Mouse (Mus musculus) heart, adult 8-10 months (tissue): ENCODE data around the gene Rcan2. TPM values are rescaled to one million over a fixed set of nuclear protein-coding genes. Genes with fewer than 3 reads are reported as not detected.

Experiments
- DNase-seq: peaks from one replicate; pipeline ENCODE4 v3.0.0; 2022; ENCODE audit warnings: low spot score
- total RNA-seq, 4 experiments: library from RNA; stranded (reverse); gene quantifications; 2 replicates each; pipeline ENCODE4 v1.2.4; 2022

Gene Rcan2
- 100 to 1,000 TPM; 431 to 459 (median 436) TPM for total RNA-seq

DNA sequence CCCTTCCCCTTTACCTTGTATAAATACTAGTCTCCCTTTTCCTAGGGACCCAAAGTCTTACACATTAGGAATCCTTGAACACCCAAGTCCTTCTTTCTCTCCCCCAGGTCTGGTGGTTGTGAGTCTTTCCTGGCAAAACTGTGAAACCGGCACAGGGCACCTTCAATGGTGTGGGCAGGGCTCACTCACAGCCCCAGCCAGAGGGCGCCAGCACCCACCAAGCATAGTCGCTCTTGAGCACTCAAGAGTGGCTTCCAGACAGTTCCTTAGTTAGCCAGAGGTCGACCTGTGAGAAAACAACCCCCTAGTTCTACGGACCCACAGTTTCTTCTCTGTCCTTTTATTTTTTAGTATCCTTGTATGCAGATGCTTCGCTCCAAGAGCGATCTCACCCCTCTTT lies at the start of gene Rcan2:
Gene Rcan2 (plus strand): TSS at position 275 of the 400 bp plus-strand sequence.
- peak; percentile 65 for DNase-seq

- DNase-seq = no peak
These were observed 48.3 kb upstream of the Rcan2 start for GRCm38 (mm10) chr17:43752811-43753210.

- peak; percentile 26 for DNase-seq
These were observed 46.5 kb upstream of the Rcan2 start for GRCm38 (mm10) chr17:43754687-43755086.

DNA sequence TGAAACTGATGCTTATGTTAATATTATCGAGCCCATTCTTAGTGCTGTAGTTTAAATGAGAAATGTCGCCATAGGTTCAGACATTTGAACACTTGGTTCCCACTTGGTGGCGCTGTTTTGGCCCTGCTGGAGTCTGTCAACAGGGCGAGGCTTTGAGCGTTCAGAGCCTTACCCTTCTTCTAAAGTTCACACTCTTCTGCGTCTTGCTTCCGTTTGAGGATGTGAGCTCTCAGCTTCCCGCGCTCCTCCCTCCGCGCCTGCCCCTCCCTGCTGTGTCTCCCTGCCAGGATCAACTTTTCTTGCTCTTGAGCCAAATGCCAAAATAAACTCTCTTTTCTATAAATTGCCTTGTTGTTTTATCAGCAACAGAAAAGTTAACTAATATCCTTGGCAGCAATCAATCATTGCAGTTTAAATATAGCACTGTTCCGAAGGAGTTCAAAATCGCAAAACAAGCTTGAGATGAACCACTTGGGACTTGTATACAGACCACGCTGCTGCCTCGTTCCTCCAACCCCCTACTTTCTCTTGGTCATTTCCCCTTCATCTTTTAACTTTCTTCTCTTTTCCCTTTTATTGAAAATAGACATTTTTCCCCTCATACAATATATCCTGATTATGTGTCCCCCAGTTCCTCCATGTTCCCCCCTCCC lies 42.4 kb upstream of the Rcan2 start:
- DNase-seq = peak; percentile 59

DNA sequence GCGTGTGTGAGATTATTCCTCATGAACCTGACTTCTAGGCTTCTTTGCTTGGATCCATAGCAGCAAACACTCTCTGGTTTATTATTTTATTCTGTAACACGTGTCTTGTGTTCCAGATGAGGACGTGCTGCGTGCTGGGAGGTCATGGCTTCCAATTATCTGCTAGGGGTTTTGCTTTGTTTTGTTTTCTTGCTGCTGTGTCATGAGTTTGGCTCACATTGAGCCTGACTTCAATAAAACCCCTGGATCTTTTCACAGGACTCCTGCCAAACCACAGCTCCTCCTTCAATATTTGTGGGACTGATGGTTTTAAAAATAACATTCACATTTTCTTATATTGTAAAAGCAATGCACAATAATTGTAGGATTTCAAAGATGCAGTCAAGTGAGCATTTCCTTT lies 16.6 kb upstream of the Rcan2 start:
- DNase-seq = peak; percentile 41

GRCm38 (mm10) chr17:43788222-43788621 lies 12.9 kb upstream of the Rcan2 start:
- no peak for DNase-seq

DNA sequence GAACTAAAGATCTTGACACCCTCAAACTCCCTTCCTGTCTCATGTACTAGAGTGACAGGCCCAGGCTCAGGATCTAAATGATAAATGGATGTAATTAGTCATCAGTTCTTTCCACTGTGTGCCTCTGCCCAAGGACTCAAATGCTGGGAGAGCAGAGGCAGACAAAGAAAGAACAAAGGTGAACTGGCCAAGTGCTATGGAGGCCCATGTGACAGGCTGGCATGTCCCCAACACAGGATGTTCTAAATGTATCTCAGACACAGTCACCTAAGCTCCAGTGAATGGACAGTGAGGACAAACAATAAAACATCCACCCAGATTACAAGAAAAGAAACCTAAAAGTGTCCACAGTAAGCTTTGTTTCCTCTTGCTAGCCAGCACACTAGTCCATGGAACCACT lies 11.8 kb upstream of the Rcan2 start:
- DNase-seq = peak; percentile 46

DNA sequence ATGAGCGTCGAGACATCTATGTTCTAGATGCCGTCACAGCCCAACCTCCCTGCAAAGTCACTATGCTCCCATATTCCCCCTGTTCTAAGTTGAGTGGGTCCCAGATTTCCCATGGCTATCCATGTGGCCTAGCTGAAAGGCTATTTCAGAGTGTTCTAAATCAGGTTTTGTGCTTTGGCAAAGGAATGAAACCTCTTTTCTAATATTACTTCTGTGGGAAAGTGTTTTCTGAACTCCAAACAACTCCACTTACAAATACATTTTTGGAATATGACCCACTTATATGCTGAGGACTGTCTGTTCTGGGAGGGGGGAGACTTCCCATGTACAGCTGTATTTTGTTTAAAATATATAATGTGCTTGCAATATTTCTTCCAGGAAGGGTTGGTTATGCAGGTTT lies 9.4 kb upstream of the Rcan2 start:
- no peak for DNase-seq

DNA sequence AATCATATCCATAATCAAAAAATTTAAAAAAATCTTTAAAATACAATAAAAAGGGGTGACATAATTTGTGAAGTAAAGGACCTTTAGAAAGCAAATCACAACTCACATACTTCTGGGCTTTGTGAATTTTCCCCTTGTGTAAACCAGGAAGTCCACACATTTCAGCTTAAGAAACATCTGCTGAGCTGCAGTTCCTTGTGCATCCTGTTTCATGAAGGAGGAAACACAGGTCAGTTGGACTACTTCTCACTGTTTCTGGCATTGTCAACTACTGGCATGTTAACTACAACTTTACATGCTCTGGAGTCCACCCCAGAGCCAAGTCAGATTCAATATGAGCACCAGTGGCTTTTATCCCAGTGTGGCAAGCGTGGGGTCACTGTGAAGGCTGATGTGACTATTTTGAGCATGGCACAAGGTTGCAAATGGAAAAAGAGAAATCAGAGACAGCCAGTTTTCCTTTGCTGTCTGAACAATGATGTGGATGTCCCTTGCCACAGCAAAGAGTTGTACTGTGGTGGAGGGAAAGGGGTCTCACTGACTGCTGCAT lies 6.3 kb upstream of the Rcan2 start:
- DNase-seq = no peak

DNA sequence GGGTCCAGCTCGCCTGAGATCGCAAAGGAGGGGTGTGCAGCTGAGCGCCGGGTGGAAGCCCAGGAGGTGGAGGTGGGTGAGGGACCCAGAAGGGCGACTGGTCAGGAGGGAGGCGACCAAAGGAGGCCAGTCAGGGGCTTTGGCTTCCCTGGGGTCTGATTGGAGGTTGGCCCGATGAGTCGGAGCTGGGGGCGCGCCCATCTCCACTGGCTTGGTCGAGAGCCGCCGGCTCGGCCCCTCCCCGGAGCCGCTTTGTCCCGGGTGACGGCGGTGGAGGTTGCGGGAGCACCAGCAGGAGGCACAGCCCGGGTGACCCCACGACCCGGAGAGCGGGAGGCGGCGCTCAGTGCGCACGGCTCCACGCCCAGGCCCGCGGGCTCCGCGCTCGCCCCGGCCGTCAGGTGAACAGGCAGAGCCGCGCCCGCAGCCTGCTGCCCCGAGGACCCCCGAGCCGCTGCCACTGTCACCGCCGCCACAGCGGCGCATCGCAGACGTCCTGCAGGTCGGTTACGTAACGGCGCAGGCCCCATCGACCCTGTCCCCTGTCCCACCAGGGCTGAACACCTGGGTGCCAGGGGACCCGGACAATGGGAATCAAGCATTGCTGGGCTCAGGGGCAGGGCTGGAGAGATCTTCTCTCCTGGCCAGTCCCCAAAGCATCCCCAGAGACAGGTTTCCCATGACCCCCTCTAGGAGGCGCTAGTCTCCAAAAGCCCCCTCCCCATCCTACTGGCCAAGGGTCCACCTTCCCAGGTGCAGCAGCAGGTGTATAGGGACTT lies 633 bp downstream of the Rcan2 start:
- peak; percentile 63 for DNase-seq

DNA sequence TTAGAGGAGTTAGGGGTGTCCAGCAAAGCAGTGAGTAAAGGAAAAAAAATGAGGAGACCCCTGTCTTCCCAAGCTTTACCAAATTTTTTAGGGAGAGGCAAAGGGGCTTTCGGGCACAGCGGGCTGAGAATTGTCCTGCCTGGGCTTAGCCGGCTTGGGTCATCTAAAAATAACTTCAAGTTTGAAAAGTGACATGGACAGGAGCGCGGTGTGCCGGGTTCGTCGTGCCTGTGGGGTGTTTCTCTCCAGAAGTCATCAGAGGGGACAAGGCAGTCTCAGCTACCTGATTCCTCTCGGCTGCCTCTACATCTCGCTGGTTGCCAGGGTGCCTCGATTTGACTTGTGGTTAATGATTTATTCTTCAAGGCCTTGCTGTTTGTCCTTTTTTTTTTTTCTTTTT lies 1.3 kb downstream of the Rcan2 start:
- DNase-seq = no peak

GRCm38 (mm10) chr17:43803111-43803510 lies 2.0 kb downstream of the Rcan2 start:
- no peak for DNase-seq

- DNase-seq = peak; percentile 62
These were observed 2.6 kb downstream of the Rcan2 start for GRCm38 (mm10) chr17:43803764-43804163.

- no peak for DNase-seq
These were observed 5.7 kb downstream of the Rcan2 start for GRCm38 (mm10) chr17:43806841-43807240.

DNA sequence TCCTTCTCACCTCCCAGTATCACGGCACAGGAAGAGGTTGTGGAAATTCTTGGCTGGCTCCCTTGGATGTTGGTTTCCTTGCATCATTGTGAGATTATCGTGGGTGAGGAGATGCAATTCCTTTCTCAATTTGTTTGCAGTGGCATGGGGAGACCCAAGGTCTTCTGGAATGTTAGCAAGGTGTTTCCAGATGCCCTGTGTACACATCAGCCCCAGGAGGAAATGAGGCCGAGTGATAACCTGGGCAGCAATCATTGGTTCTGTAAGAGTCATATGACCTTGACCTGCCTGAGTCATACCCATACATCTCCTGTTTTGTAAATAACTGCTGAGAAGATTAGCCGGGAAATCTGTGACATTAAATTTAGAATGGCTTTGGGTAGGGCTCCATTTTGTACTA lies 10.3 kb downstream of the Rcan2 start:
- no peak for DNase-seq

DNA sequence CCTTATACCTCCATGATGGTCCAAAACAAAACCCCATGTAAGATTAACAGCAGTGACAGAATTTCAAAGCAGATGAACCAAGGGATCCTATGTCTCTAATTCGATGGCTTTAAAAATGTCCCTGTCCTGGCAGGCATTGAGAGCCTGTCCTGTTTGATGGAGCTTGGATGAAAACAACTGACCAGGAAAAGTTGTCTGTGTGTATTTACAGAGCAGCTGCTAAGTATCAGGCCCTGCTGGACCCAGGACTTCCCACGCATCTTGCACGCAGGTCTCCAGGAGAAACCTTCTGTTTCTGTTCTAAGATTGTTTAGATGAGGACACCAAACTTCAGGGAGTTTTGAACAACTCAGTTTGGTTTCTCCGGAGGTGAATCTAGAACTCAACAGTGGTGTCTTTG lies 14.2 kb downstream of the Rcan2 start:
- DNase-seq = no peak

DNA sequence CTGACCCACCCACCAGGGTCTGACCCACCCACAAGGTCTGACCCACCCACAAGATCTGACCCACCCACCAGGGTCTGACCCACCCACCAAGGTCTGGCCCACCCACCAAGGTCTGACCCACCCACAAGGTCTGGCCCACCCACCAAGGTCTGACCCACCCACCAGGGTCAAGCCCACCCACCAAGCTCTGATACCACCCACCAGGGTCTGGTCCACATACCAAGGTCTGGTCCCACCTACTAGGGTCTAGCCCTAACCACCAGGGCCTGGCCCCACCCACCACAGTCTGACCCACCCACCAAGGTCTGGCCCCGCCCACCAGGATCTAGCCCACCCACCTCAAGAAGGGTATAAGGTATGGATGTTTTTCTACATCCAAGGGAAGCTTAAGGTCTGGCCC lies 15.3 kb downstream of the Rcan2 start:
- DNase-seq = no peak

- DNase-seq = no peak
These were observed 16.0 kb downstream of the Rcan2 start for GRCm38 (mm10) chr17:43817171-43817570.

DNA sequence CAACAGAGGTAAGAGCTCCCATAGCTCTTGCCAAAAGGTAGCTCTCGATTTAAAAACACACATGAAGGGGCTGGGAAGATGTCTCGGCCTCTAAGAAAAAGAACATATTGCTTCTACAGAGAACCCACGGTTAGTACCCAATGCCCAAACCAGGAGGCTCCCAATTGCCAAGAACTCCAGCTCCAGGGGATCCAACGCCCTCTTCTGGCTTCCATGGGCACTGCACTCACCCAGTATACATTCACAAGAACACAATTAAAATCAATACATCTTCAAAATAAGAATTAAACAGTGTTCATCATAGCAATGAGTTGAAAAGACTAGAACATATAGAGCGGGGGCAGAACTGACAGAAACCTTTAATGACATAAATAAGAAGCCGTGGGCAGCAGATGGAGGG lies 17.2 kb downstream of the Rcan2 start:
- DNase-seq = no peak

DNA sequence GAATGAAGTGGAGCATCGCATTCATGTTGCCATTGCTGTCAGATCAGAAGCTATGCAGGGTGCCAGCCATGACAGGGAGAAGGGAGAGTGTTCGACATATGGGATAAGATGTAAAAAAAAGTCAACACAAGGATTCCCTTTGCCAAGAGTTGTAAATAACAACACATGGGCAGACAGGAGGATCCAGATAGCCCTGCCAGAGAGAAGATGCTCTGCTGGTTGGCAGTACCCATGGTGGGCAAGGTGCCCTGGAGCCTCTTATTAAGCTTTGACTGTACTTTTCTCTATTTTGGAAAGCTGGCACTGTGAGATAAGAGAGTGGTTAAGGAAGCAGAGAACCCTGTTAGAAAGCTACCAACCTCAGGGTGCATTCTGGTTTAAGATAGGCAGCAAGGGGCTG lies 19.8 kb downstream of the Rcan2 start:
- DNase-seq = no peak

GRCm38 (mm10) chr17:43822207-43822606 lies 21.1 kb downstream of the Rcan2 start:
- DNase-seq = no peak

DNA sequence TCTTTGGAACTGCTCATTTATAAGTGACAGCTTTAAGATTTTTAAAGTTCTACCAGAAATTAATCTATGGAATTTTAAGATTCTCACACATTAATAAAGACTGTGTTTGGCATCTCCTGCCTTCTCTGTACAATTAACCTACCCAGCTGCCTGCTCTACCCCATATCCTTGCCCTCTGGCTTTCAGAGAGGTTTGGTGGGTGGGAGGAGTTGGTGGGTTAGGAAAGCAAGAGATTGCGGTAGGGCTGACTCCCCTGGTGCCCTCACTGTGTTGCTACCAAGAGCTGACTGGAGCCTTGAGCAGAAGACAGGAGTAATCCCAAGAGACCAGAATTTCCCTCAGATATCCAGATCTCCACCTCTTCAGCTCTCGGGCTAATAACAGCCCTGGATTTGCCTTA lies 21.5 kb downstream of the Rcan2 start:
- no peak for DNase-seq

- DNase-seq = no peak
These were observed 23.7 kb downstream of the Rcan2 start for GRCm38 (mm10) chr17:43824781-43825410.
